Mouse (Mus musculus) stomach, postnatal 0 days (tissue): Measurements from ENCODE around the gene Vav3.

Experiments used
- CTCF ChIP-seq: IDR thresholded peaks from 2 replicates; pipeline ENCODE4 v1.5.1; 2016; ENCODE audit warnings: antibody characterized with exemption, low read depth, mild to moderate bottlenecking, moderate library complexity
- EP300 ChIP-seq: optimal IDR thresholded peaks from 2 replicates; pipeline ENCODE3; 2016; ENCODE audit warnings: antibody characterized with exemption

GRCm38 (mm10) chr3:109322225-109322624 is 18.2 kb upstream of the Vav3 start:
- TF ChIP-seq CTCF (no peak), EP300 (no peak)
